Mouse (Mus musculus) cortical plate, adult 2 months (tissue): ENCODE data around the gene Ptpn4.

Source experiments
- CTCF ChIP-seq: fragments of 200-500 bp; IDR thresholded peaks from 2 replicates; pipeline ENCODE4 v1.5.1; 2011; ENCODE audit warnings: mild to moderate bottlenecking, control low read depth, low read length; ENCODE audit not compliant: insufficient read depth; ENCODE audit errors: extremely low read depth
- POLR2A ChIP-seq: fragments of 200-500 bp; IDR thresholded peaks from 2 replicates; pipeline ENCODE4 v1.6.1; 2011; ENCODE audit warnings: mild to moderate bottlenecking, low read length, control low read depth; ENCODE audit not compliant: insufficient read depth; ENCODE audit errors: extremely low read depth

- TF ChIP-seq POLR2A (no peak), CTCF (no peak)
These were observed 29.7 kb downstream of the Ptpn4 start for GRCm38 (mm10) chr1:119807707-119808106.
